Mouse (Mus musculus): ENCODE measurements at regions not wholly inside any gene's neighbourhood (a gene's known extent, or its start where the extent isn't known, plus 50 kb on each side); places are given as distances from the start of the nearest gene placed in this dataset.

- TF ChIP-seq CTCF (IDR thresholded peaks at IDR 0.05; ENCODE audit: extremely low read depth, insufficient read depth, low read length) (no peak), POLR2A (IDR thresholded peaks at IDR 0.05; ENCODE audit: extremely low read depth, insufficient read depth, low read length) (no peak)
These were observed 134.9 kb upstream of the Haao start for GRCm38 (mm10) chr17:83982700-83983069.

All from cortical plate, adult 2 months (tissue).